Mouse (Mus musculus) erythroblast, embryonic 14.5 days (primary cell): ENCODE results near the gene Nbeal1.

Experiments
- GATA1 ChIP-seq: IDR thresholded peaks from 2 replicates; pipeline ENCODE4 v1.6.1; 2012; ENCODE audit warnings: low read length, inconsistent platforms, mixed read lengths
- TAL1 ChIP-seq: IDR thresholded peaks from 3 replicates; pipeline ENCODE4 v1.6.1; 2012; ENCODE audit warnings: low read length, inconsistent platforms, mixed read lengths

GRCm38 (mm10) chr1:60344670-60345069 lies 164.3 kb downstream of the Nbeal1 start:
- TF ChIP-seq GATA1 (no peak), TAL1 (no peak)
